Mouse (Mus musculus) forelimb bud, embryonic 11.5 days (tissue): Measurements from ENCODE around the gene Arhgef16.
A peak's percentile ranks its signal among the peaks of the same experiment; 100 is the strongest.

Experiments
- DNase-seq: peaks from one replicate; pipeline ENCODE4 v3.0.0-alpha.2; 2012; ENCODE audit warnings: low read depth, low spot score

Gene Arhgef16

GRCm38 (mm10) chr4:154293735-154294201 is 7.7 kb downstream of the Arhgef16 start:
- DNase-seq, result no peak

DNA sequence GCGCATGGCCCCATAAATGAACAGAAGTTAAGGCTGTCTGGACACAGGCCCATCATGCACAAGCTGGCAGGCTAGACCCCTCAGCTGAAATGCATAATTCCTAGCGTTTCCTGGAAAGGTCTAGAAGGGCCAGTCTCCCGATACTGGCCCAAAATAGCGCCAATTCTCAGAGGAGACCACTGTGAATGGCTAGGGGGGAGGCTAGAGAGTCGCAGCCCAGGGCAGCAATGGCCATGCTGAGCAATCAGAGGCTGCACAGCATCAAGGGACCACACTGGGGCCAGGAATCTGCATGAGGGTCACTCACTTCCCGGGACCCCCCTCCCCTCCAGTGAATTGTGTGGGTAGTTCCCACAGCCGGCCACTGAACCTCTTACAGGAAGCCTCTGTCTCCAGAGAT is 17.8 kb downstream of the Arhgef16 start:
- DNase-seq, result no peak

- no peak for DNase-seq
Observed at GRCm38 (mm10) chr4:154279481-154279880, 22.0 kb downstream of the Arhgef16 start.

GRCm38 (mm10) chr4:154273000-154273399 is 28.5 kb downstream of the Arhgef16 start:
- DNase-seq, result peak; percentile 86

- DNase-seq, result no peak
Observed at GRCm38 (mm10) chr4:154269520-154269919, 32.0 kb downstream of the Arhgef16 start.

- no peak for DNase-seq
Observed at GRCm38 (mm10) chr4:154267511-154267910, 34.0 kb downstream of the Arhgef16 start.

DNA sequence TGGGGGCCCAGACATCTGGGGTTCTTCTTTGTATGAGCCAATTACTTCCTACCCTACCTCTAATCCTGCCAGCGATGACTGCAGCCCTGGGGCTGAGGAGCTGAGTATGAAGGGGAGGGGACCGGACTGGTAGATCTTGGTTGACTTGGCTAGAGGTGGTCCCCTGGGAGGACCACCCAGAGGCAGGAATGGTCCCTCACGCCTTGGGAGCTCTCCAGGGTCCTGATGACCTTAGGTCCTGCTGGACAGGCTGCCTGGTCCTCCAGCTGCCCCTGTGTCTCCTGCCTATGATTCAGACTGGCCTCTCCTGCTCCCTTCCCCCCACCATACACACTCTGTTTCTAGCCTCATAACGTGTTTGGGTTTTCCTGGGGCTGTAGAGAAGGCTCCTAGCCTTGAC is 39.4 kb downstream of the Arhgef16 start:
- DNase-seq, result no peak

- DNase-seq, result peak; percentile 45
Observed at GRCm38 (mm10) chr4:154260755-154261154, 40.7 kb downstream of the Arhgef16 start.

GRCm38 (mm10) chr4:154252537-154253255 is 48.8 kb downstream of the Arhgef16 start:
- DNase-seq, result no peak

GRCm38 (mm10) chr4:154249316-154249715 is 52.2 kb downstream of the Arhgef16 start:
- DNase-seq, result no peak

GRCm38 (mm10) chr4:154248092-154248805 is 53.2 kb downstream of the Arhgef16 start:
- DNase-seq, result no peak

DNA sequence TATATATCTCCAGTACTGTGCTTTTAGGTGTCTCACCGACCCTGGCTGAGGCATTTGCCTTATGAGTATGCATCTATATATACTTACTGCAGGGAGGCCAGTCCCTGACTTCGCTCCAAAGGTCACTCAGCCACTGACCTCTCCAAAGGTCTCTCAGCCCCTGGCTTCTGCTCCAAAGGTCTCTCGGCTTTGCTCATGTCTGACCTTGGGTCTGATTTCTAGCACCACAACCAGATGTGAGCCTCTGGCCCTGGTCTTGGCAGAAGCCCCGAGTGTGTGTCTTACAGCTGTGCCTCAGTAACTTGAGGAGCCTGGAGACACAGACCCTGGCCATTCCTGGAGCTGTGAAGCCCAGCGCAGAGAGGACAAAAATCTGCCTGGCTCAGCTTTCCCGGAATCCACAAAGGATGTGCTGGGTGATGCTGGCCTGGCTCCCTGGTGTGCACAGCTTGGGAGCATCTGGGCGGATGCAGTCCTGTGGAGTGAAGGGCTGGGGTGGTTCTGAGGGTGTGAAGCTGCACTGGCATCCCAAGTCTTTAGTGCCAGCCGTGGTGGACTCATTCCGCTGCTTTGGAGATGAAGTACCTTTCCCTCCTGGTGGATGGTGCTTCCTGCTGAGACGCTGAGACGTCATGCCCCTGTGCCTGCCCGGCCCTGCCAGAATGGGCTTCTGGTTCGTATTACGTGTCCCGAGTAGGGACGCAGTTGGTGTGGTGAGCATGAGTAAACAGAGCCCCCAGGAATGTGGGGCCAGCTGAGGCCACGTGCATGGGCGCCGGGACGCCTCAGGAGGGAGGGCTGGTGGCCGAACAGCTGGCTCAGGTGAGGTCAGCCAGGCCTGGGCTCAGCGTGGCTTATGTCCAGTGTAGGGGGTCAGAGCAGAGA is 54.0 kb downstream of the Arhgef16 start:
- DNase-seq, result peak; percentile 40

- DNase-seq, result peak; percentile 93
Observed at GRCm38 (mm10) chr4:154246115-154247040, 55.1 kb downstream of the Arhgef16 start.

DNA sequence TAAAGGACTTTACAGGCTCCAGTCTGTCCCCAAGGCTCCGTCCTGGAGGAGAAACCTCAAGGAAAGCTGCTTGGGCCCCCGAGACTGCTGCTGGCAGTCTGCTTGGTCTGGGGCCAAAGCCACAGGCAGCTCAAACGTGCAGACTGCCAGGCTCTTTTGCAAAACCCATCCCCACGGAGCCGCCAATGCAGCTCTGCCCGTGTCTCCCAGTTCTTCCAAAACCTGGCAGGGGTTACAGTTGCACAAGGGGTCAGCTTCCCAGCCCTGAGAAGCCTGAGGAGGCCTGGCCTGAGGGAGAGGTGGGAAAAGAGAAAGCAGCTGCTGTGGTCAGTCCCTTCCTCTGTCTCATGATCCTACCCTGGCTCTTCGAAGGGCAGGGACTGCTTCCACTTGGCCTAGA is 56.1 kb downstream of the Arhgef16 start:
- no peak for DNase-seq

DNA sequence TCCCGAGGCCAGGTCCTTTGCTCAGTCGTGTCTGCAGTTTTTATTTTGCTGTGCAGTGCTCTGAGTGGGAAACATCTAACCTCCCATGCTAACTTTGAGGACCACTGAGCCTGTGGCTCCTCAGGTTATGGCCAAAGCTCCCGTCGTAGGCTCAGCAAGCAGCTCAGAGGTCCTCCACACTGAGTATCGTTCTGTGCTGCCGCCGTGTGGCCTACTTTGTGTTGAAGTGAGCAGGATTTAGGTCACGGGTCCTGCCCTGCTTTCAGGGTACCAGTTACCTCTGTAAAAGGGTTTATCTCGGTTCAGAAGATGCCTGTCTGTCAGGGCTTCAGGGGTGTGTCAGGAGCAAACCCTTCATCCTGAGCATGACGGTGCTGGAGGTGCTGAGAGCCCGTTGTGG is 60.9 kb downstream of the Arhgef16 start:
- no peak for DNase-seq

- no peak for DNase-seq
Observed at GRCm38 (mm10) chr4:154239199-154239598, 62.3 kb downstream of the Arhgef16 start.

DNA sequence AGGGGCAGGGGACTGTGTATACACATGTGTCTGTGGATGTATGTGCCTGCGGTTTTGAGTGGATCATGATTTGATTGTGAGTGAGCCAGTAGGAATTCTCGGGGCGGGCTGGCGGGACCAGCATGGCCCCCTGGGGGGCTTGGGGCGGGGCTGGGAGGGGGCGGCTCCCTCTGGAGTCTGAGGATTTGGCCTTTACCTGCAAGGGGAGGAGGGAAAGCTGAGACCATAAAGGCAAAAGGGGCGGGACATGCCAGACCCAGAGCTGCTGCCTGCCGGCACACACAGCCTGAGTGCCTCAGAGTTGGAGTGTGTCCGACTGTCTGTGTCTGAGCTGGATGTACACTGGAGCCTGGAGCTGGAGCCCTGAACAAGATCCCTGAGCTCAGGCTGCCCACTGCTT is 64.2 kb downstream of the Arhgef16 start:
- DNase-seq, result peak; percentile 52

DNA sequence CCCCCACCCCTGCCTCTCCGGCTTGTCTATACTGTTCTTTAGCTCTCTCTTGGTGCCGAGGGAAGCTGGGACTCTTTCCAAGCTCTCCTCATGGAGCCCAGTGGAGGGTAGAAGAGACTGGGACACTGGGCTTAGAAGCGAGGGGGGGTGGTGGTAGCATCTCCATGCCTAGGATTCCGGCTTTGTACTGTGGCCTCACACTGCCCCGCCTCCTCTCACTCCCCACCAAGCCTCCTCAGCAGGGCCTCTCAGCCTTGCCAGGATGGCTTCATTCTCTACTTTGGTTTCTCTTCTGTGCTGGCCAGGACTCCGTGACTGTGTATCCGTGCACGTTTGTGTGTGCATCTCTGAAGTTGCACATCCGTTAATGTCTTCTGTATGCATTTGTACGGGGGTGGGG is 64.6 kb downstream of the Arhgef16 start:
- DNase-seq, result no peak

DNA sequence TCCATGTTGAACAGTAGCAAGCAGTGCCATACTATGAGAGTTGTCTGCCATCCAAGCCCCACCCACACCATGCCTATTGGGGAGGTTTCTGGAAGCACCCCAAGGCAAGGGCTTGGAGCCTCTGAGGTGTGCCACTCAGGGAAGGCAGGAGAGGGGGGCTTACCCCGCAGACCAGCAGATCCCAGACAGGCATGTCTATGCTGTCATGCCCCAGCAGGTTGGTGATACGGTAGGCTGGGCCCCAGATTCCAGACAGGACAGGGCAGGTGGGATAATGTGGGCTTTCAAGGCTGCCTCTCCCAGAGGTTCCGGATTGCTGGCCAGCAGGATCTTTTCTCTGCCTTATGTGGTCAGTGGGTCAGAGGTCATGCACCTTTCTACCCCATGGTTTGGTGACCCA is 65.5 kb downstream of the Arhgef16 start:
- DNase-seq, result no peak

DNA sequence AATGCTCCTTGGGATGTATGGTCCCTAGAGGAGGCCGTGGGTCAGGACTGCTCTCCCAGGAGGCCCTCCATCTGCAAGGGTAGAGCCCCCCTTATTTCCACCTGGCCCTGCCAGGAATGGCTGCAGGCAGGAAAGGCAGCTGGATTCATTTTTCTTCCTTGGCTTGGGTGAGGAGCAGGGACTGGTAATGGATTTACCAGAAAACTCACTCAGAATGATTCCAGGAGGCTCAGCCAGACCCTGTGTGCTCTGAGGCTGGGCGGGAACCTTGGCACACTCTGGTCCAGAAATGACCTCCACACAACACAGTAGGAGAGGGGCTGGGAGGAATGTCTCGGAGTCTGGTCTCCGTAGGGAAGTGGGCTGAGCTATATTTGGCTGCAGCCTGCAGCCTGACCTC is 69.2 kb downstream of the Arhgef16 start:
- DNase-seq, result peak; percentile 42

DNA sequence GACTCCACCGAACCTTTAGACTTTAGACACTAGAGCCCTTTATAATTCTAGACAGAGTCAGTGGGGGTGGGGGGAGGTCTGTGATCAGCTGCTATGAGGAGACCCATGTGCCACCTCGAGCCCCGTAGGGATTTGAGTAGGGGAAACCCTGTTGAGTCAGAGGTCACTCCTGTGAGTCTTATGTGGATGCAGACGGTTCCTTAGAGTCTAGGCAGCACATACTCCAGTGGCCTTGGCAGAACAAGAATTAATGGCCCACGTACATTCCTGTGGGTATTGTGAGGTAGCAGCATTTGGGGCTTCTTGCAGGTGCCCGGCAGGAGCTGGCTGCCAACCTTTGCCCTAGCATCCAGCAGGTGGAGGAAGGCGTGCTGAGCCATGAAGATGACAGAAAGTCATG is 70.1 kb downstream of the Arhgef16 start:
- DNase-seq, result no peak
